Mouse (Mus musculus) spleen, postnatal 10 days (tissue): ENCODE measurements around the gene Thyn1.

Experiments
- DNase-seq, 2 experiments: peaks; one replicate each; pipeline ENCODE4 v3.0.0; 2021 to 2022; ENCODE audit warnings: low spot score in 2 of 2

Gene Thyn1

DNA sequence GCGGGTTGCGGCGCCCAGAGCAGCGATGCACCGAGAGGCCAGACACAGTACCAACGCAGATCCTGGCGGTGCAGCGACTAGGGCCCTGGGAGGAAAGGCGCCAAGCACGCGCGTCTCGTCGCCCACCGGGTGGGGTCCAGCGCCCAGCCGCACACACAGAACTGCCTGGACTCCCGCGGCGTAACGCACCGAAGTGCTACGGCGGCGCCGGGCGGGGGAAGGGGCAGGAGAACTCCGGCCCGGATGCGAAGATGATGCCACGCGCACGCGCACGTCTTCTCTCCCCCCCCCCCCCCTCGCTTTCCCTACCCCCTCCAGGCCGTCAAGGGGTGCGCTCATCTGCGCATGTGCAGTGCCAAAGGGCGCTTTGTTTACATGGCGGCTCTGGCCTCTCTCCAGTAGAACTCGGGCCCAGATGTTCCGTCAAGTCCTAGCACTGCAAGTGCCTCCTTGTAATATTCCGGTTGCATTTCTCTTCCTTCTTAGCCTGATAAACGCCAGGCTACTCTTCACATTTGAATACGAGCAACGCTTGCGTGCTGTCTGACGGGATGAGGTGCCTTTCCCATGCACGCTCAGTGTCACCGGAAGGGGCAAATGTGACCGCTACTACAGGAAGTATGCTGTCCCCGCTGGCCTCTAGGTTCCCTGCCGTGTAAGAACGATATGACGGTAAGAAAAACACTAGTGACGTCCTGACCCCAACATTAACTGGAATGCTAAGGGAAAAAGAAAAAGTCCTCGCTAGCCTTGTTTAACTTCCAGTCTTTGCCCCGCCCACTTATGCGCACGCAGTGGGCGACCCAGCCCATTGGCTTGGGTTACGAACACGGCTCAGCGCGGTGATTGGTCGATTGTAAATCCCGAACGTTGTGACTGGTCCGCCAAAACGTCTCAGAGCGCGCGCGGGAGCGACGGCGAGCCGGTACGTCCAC lies 30.6 kb downstream of the Thyn1 start, which contains the start of the genes Vps26b and Ncapd3:
Vps26b (minus strand) TSS at position 238 of the 935 bp plus-strand sequence.
Ncapd3 (plus strand) TSS at position 348 of the 935 bp plus-strand sequence.
- DNase-seq, result peak; percentile 93 to 98

DNA sequence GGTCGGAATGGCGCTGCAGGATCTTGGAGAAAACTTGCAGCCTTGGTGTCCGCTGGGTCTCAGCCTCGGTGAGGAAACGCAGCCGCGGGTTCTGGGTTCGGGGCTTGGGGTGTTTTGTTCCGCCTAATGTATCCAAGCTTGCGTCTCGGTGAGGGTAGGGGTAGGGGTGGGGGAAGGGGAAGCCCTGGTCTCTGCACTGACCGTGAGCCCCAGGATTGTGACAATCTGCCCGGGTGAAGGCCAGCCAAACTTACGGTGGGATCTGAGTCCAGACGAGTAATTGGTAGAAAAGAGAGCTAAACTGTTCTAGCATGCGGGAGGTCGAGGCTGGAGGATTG lies 31.2 kb downstream of the Thyn1 start:
- DNase-seq, result no peak

- DNase-seq, result no peak
Measured at GRCm38 (mm10) chr9:27043892-27044291, 44.4 kb downstream of the Thyn1 start.

GRCm38 (mm10) chr9:27049492-27049891 lies 50.0 kb downstream of the Thyn1 start:
- no peak for DNase-seq
